Mouse (Mus musculus) CH12.LX (cell line): ENCODE measurements around the gene Dtl. TPM values are rescaled to one million over a fixed set of nuclear protein-coding genes. Genes with fewer than 3 reads are reported as not detected.

ENCODE experiments used
- DNase-seq: peaks from one replicate; pipeline ENCODE4 v3.0.0-alpha.2; 2013; ENCODE audit errors: extremely low read depth
- H3K27ac ChIP-seq: 2 replicates; pipeline ENCODE4 v1.5.1; 2012; ENCODE audit warnings: low read depth, mild to moderate bottlenecking, control low read depth, moderate library complexity; ENCODE audit not compliant: insufficient read depth
- H3K27me3 ChIP-seq: replicated peaks from 2 replicates; pipeline ENCODE3; 2012; ENCODE audit warnings: inconsistent platforms
- H3K36me3 ChIP-seq, 2 experiments: replicated peaks in 1 of 2; 2 replicates each; pipeline versions ENCODE3 to v1.6.1; 2012; ENCODE audit warnings: inconsistent platforms in 1 of 2, low read length in 1 of 2, mild to moderate bottlenecking in 1 of 2, mixed read lengths in 1 of 2, moderate library complexity in 1 of 2; ENCODE audit not compliant: control insufficient read depth in 1 of 2, insufficient read depth in 1 of 2
- H3K4me1 ChIP-seq, 2 experiments: 2 replicates each; pipeline ENCODE4 v1.6.1; 2012; ENCODE audit warnings: inconsistent platforms in 1 of 2, moderate library complexity in 1 of 2; ENCODE audit not compliant: insufficient read depth in 2 of 2, control insufficient read depth in 1 of 2
- H3K4me2 ChIP-seq: 2 replicates; pipeline ENCODE4 v1.6.1; 2012; ENCODE audit warnings: low read depth, mild to moderate bottlenecking, control low read depth; ENCODE audit not compliant: poor library complexity, insufficient read depth, severe bottlenecking
- H3K4me3 ChIP-seq, 3 experiments: fragments of 150-350 bp in 1 of 3; sonication (generic) in 1 of 3; replicated peaks in 1 of 3; 2 replicates each; pipeline versions ENCODE3 to v1.5.1; 2011 to 2012; ENCODE audit warnings: low read depth in 2 of 3, low read length in 2 of 3, mild to moderate bottlenecking in 2 of 3, moderate library complexity in 2 of 3, control low read depth in 1 of 3, improper control_type of control experiment in 1 of 3, inconsistent platforms in 1 of 3, mixed read lengths in 1 of 3; ENCODE audit not compliant: poor library complexity in 1 of 3
- H3K79me2 ChIP-seq: replicated peaks from 2 replicates; pipeline ENCODE4 v1.6.1; 2012; ENCODE audit warnings: mild to moderate bottlenecking, moderate library complexity; ENCODE audit not compliant: control insufficient read depth, poor library complexity, insufficient read depth, severe bottlenecking; ENCODE audit errors: extremely low read depth
- H3K9ac ChIP-seq: 2 replicates; pipeline ENCODE4 v1.6.1; 2012; ENCODE audit warnings: low read depth, mild to moderate bottlenecking, control low read depth, moderate library complexity; ENCODE audit not compliant: insufficient read depth
- H3K9me3 ChIP-seq: replicated peaks from 2 replicates; pipeline ENCODE3; 2012; ENCODE audit warnings: low read length, inconsistent platforms, mixed read lengths
- E2F4 ChIP-seq: IDR thresholded peaks from 2 replicates; pipeline ENCODE4 v1.6.1; 2011; ENCODE audit warnings: low read depth, low read length, improper control_type of control experiment; ENCODE audit not compliant: insufficient replicate concordance
- ELF1 ChIP-seq: IDR thresholded peaks from 2 replicates; pipeline ENCODE4 v1.6.1; 2014; ENCODE audit warnings: low read depth, mild to moderate bottlenecking, inconsistent platforms, low read length, improper control_type of control experiment
- EP300 ChIP-seq: IDR thresholded peaks from 2 replicates; pipeline ENCODE4 v1.6.1; 2011; ENCODE audit warnings: low read length, improper control_type of control experiment
- GABPA ChIP-seq: IDR thresholded peaks from 2 replicates; pipeline ENCODE4 v1.6.1; 2012; ENCODE audit warnings: low read depth, low read length, improper control_type of control experiment, inconsistent platforms; ENCODE audit not compliant: insufficient replicate concordance
- HCFC1 ChIP-seq: IDR thresholded peaks from 2 replicates; pipeline ENCODE4 v1.6.1; 2012; ENCODE audit warnings: low read depth, mild to moderate bottlenecking, inconsistent platforms, low read length, improper control_type of control experiment
- IRF4 ChIP-seq: IDR thresholded peaks from 2 replicates; pipeline ENCODE4 v1.6.1; 2014; ENCODE audit warnings: low read depth, mild to moderate bottlenecking, inconsistent platforms, low read length, improper control_type of control experiment
- JUND ChIP-seq: conservative IDR thresholded peaks from 2 replicates; pipeline ENCODE4 v1.6.1; 2011; ENCODE audit warnings: low read depth, low read length, improper control_type of control experiment
- KAT2A ChIP-seq: IDR thresholded peaks from 2 replicates; pipeline ENCODE4 v1.6.1; 2012; ENCODE audit warnings: low read length, improper control_type of control experiment, inconsistent platforms; ENCODE audit not compliant: insufficient replicate concordance
- MAZ ChIP-seq: IDR thresholded peaks from 2 replicates; pipeline ENCODE4 v1.6.1; 2012; ENCODE audit warnings: low read depth, mild to moderate bottlenecking, inconsistent platforms, low read length, improper control_type of control experiment, moderate library complexity
- POLR2A ChIP-seq: IDR thresholded peaks from 2 replicates; pipeline ENCODE4 v1.6.1; 2011; ENCODE audit warnings: low read depth, mild to moderate bottlenecking, improper control_type of control experiment, low read length
- RAD21 ChIP-seq: IDR thresholded peaks from 2 replicates; pipeline ENCODE4 v1.6.1; 2011; ENCODE audit warnings: low read depth, mild to moderate bottlenecking, low read length, improper control_type of control experiment, moderate library complexity
- RCOR1 ChIP-seq: conservative IDR thresholded peaks from 2 replicates; pipeline ENCODE4 v1.6.1; 2012; ENCODE audit warnings: low read depth, mild to moderate bottlenecking, inconsistent platforms, low read length, improper control_type of control experiment
- TBP ChIP-seq: conservative IDR thresholded peaks from 2 replicates; pipeline ENCODE4 v1.6.1; 2011; ENCODE audit warnings: low read depth, low read length, improper control_type of control experiment
- TCF12 ChIP-seq: IDR thresholded peaks from 2 replicates; pipeline ENCODE4 v1.6.1; 2014; ENCODE audit warnings: low read depth, mild to moderate bottlenecking, inconsistent platforms, low read length, improper control_type of control experiment
- UBTF ChIP-seq: IDR thresholded peaks from 2 replicates; pipeline ENCODE4 v1.6.1; 2012; ENCODE audit warnings: low read depth, mild to moderate bottlenecking, inconsistent platforms, low read length, improper control_type of control experiment, moderate library complexity
- ZC3H11A ChIP-seq: IDR thresholded peaks from 2 replicates; pipeline ENCODE4 v1.6.1; 2012; ENCODE audit warnings: low read depth, mild to moderate bottlenecking, inconsistent platforms, low read length, improper control_type of control experiment
- ZKSCAN1 ChIP-seq: IDR thresholded peaks from 2 replicates; pipeline ENCODE4 v1.6.1; 2012; ENCODE audit warnings: low read depth, inconsistent platforms, low read length, improper control_type of control experiment, borderline replicate concordance
- ZMIZ1 ChIP-seq: IDR thresholded peaks from 2 replicates; pipeline ENCODE4 v1.6.1; 2012; ENCODE audit warnings: low read depth, mild to moderate bottlenecking, inconsistent platforms, low read length, improper control_type of control experiment
- dilution Hi-C: fragments of 300-500 bp; cut with MboI; formaldehyde crosslinking; loops from 2 replicates; pipeline ENCODE4 v1.14.3; 2020; ENCODE audit warnings: low sequenced_read_pairs; ENCODE audit not compliant: extremely low pct_unique_long_range_greater_than_20kb, extremely low pct_ligation_motif_present
- in situ Hi-C: fragments of 300-500 bp; cut with MboI; formaldehyde crosslinking; loops from 3 replicates; pipeline ENCODE4 v1.14.3; 2019; ENCODE audit warnings: low sequenced_read_pairs, low pct_ligation_motif_present, low pct_unique_long_range_greater_than_20kb, mixed read lengths
- polyA plus RNA-seq: library from polyadenylated mRNA; unstranded; fragments of >175 nt; gene quantifications from 2 replicates; pipeline ENCODE4 v1.2.1, GENCODE M21; 2012; ENCODE audit warnings: low read depth; ENCODE audit not compliant: insufficient read length
- total RNA-seq, 2 experiments: library from RNA; depleted of rRNA; stranded (reverse); fragments of 300-350 nt in 1 of 2; fragments of >200 nt in 1 of 2; gene quantifications; 2 replicates each; pipeline ENCODE4 v1.2.3; 2012 to 2014

Dtl gene
- total and polyA plus RNA-seq, 3 experiments = 31.8 to 65.2 (median 37.9) TPM

DNA sequence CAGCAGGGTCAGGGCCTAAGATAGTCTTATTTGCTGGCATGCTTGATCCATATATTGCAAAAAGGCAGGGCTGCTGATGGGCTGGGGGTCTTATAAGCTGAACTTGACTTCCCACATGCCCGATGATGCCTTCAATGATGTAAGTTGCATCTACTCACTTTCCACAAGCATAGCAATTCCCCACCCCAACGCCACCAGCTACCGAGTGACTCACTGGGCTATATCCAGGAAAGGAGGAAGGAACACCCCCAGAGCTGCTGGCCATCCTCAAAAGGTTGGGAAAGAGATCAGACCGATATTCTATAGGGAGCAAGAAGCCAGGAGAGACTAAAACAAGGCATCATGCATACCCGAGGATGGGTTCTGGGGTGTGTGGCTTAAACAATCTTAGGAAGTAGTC lies 15.6 kb downstream of the Dtl start:
- Histone ChIP-seq H3K4me2 (no peak overlapping the region), H3K27me3 (no peaks in the 10 kb centered on the region), H3K36me3 (peaks cover 47 to 88% of the 10 kb centered on the region in 2 experiments)
- in situ Hi-C loops = loop anchor here (10.0 kb wide), 1 partner anchor 245 kb away; the partner anchor contains the start of gene Nenf
- no peak for TF ChIP-seq ZMIZ1
- no peak for TF ChIP-seq ZC3H11A
- TF ChIP-seq IRF4 = no peak
- no peak for TF ChIP-seq HCFC1
- no peak for TF ChIP-seq RCOR1
- TF ChIP-seq GABPA = no peak
- TF ChIP-seq, all 38 proteins: peak for 0
- Histone ChIP-seq H3K4me3 (no peak overlapping the region), H3K9me3 (no peaks in the 10 kb centered on the region), H3K27ac (no peak overlapping the region), H3K4me1 (no peaks in the 10 kb centered on the region), H3K9ac (no peak overlapping the region), H3K79me2 (peaks cover 12% of the 10 kb centered on the region)
- dilution Hi-C loops = no loop called here
- no peak for DNase-seq

DNA sequence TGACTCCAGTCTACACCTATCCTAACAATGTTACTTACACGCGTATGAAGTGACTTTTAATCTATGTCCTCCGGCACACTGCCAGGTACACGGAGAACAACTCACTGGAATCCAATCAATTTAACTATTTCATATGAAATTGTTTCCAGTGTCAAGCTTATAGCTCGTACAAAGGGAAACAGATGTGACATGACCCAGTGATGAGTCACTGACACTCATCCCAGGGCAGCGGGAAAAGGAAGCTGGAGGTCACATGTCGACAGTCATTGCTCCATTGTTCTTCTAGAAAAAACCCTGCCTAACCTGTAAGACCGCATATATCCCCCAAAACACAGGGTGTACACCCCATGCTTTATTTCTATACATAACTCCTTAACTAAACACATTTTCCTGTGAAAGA lies 18.2 kb downstream of the Dtl start:
- Histone ChIP-seq H3K79me2 (peaks cover 10% of the 10 kb centered on the region), H3K4me1 (no peaks in the 10 kb centered on the region), H3K36me3 (peaks cover 55 to 83% of the 10 kb centered on the region in 2 experiments), H3K9me3 (no peaks in the 10 kb centered on the region), H3K4me3 (no peak overlapping the region), H3K4me2 (no peak overlapping the region), H3K27ac (no peak overlapping the region), H3K9ac (no peak overlapping the region), H3K27me3 (no peaks in the 10 kb centered on the region)
- in situ Hi-C loops = no loop called here
- no peak for TF ChIP-seq POLR2A
- dilution Hi-C loops = no loop called here
- DNase-seq = no peak

DNA sequence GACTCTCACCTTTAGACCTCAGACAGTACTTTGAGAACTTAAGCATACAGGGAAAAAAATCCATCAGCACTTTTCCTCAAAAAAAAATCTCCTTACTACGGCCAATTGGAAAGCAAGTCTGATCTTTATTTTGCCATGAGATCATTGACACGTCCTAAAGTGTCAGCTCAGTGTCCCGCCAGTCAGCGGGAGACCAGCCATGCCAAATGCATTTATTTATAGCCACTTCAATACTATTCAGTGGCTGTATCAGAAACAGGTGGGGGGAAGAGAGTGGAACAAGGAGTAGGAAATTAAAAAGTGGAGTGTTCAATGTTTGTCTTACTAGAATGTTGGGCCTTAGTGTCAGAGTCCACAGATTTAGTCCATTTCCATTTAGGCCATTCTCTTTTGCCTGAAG lies 24.6 kb downstream of the Dtl start:
- H3K27ac ChIP-seq = no peak overlapping the region
- dilution Hi-C loops = no loop called here
- no peaks in the 10 kb centered on the region for H3K9me3 ChIP-seq
- H3K4me3 ChIP-seq = no peak overlapping the region
- in situ Hi-C loops = no loop called here
- peaks cover 3% of the 10 kb centered on the region; the same call in 1 of the 2 replicates for H3K79me2 ChIP-seq
- H3K9ac ChIP-seq = no peak overlapping the region
- no peaks in the 10 kb centered on the region for H3K4me1 ChIP-seq
- H3K27me3 ChIP-seq = no peaks in the 10 kb centered on the region
- H3K4me2 ChIP-seq = no peak overlapping the region
- no peak for DNase-seq
- TF ChIP-seq ELF1 (no peak), RAD21 (no peak), ZMIZ1 (no peak), UBTF (no peak), TCF12 (no peak), EP300 (no peak), JUND (no peak), MAZ (no peak), POLR2A (no peak), TBP (no peak), KAT2A (no peak), E2F4 (no peak), ZKSCAN1 (no peak), IRF4 (no peak)
- H3K36me3 ChIP-seq = peaks cover 45 to 77% of the 10 kb centered on the region in 2 experiments
